Mouse (Mus musculus): ENCODE data around the gene Akr1b10.
"Not testable (repeated sequence)": the region's sequence is repeated elsewhere in the genome, so short reads cannot be mapped to it uniquely, and the experiment has no call there.

Gene Akr1b10

GRCm38 (mm10) chr6:34384110-34384661 lies at the start of gene Akr1b10:
Gene Akr1b10 (plus strand): TSS chr6:34384218.
- DNase-seq = peak; percentile 78

GRCm38 (mm10) chr6:34334673-34335072 lies 49.3 kb upstream of the Akr1b10 start:
- DNase-seq = no peak

GRCm38 (mm10) chr6:34337799-34338198 lies 46.2 kb upstream of the Akr1b10 start:
- DNase-seq = no peak

- no peak for DNase-seq
Observed at GRCm38 (mm10) chr6:34341991-34342390, 42.0 kb upstream of the Akr1b10 start.

- DNase-seq = no peak
Observed at GRCm38 (mm10) chr6:34342476-34342875, 41.5 kb upstream of the Akr1b10 start.

- no peak for DNase-seq
Observed at GRCm38 (mm10) chr6:34343426-34343825, 40.6 kb upstream of the Akr1b10 start.

- DNase-seq = no peak
Observed at GRCm38 (mm10) chr6:34344135-34344850, 39.7 kb upstream of the Akr1b10 start.

- DNase-seq = no peak
Observed at GRCm38 (mm10) chr6:34344935-34345334, 39.1 kb upstream of the Akr1b10 start.

GRCm38 (mm10) chr6:34346096-34346898 lies 37.7 kb upstream of the Akr1b10 start:
- DNase-seq = peak; percentile 63

GRCm38 (mm10) chr6:34350037-34350699 lies 33.9 kb upstream of the Akr1b10 start:
- DNase-seq = no peak

- DNase-seq = not testable (repeated sequence)
Observed at GRCm38 (mm10) chr6:34351481-34351880, 32.5 kb upstream of the Akr1b10 start.

GRCm38 (mm10) chr6:34352401-34352800 lies 31.6 kb upstream of the Akr1b10 start:
- no peak for DNase-seq

- no peak for DNase-seq
Observed at GRCm38 (mm10) chr6:34353658-34354353, 30.2 kb upstream of the Akr1b10 start, which contains the start of gene Akr1b8. Gene Akr1b8 (plus strand): TSS chr6:34354119.

- DNase-seq = no peak
Observed at GRCm38 (mm10) chr6:34354354-34355348, 29.4 kb upstream of the Akr1b10 start.

- no peak for DNase-seq
Observed at GRCm38 (mm10) chr6:34355349-34355747, 28.7 kb upstream of the Akr1b10 start.

GRCm38 (mm10) chr6:34355841-34356240 lies 28.2 kb upstream of the Akr1b10 start:
- no peak for DNase-seq

GRCm38 (mm10) chr6:34364217-34365136 lies 19.5 kb upstream of the Akr1b10 start:
- no peak for DNase-seq

GRCm38 (mm10) chr6:34367998-34368397 lies 16.0 kb upstream of the Akr1b10 start:
- DNase-seq = no peak

GRCm38 (mm10) chr6:34370081-34370480 lies 13.9 kb upstream of the Akr1b10 start:
- no peak for DNase-seq

GRCm38 (mm10) chr6:34371700-34372351 lies 12.2 kb upstream of the Akr1b10 start:
- DNase-seq = peak; percentile 69
